Mouse (Mus musculus): Measurements from ENCODE around the gene Exph5. TPM values are rescaled to one million over a fixed set of nuclear protein-coding genes. Genes with fewer than 3 reads are reported as not detected.

Gene Exph5
- total and polyA plus RNA-seq, 3 experiments = 0.11 TPM; not detected in 2

GRCm38 (mm10) chr9:53378171-53378570 lies 76.7 kb downstream of the Exph5 start:
- Histone ChIP-seq H3K4me3 (ENCODE audit: low read depth, low read length) (no peak overlapping the region), H3K36me3 (replicated peaks) (no peaks in the 10 kb centered on the region), H3K27me3 (ENCODE audit: insufficient read depth, low read length) (0 out of 2 replicates have a peak, but pooled peaks cover 5% of the 10 kb centered on the region), H3K4me1 (ENCODE audit: insufficient read depth, low read depth, low read length) (no peaks in the 10 kb centered on the region), H3K9me3 (replicated peaks) (no peaks in the 10 kb centered on the region)
- no peak for TF ChIP-seq TAL1 (conservative IDR thresholded peaks at IDR 0.05; ENCODE audit: low read depth, low read length)
- TF ChIP-seq GATA2 (IDR thresholded peaks at IDR 0.05; ENCODE audit: borderline replicate concordance, low read depth, low read length) = no peak
- TF ChIP-seq GATA1 (IDR thresholded peaks at IDR 0.05; ENCODE audit: borderline replicate concordance, low read length) = no peak
- no peak for TF ChIP-seq POLR2AphosphoS5 (IDR thresholded peaks at IDR 0.05; ENCODE audit: insufficient replicate concordance, low read depth, low read length)
- no peak for TF ChIP-seq CTCF (IDR thresholded peaks at IDR 0.05; ENCODE audit: low read depth, low read length)
- DNase-seq (ENCODE audit: low spot score) = no peak
- ATAC-seq (ENCODE audit: extremely low read depth, insufficient number of reproducible peaks, low FRiP score, poor library complexity, severe bottlenecking) = no peak

GRCm38 (mm10) chr9:53380595-53380994 lies 79.1 kb downstream of the Exph5 start:
- Histone ChIP-seq H3K4me1 (ENCODE audit: insufficient read depth, low read depth, low read length) (no peaks in the 10 kb centered on the region; the same call in 1 of the 2 replicates), H3K4me3 (ENCODE audit: low read depth, low read length) (no peak overlapping the region), H3K9me3 (replicated peaks) (no peaks in the 10 kb centered on the region), H3K27me3 (ENCODE audit: insufficient read depth, low read length) (peaks cover 15% of the 10 kb centered on the region), H3K36me3 (replicated peaks) (no peaks in the 10 kb centered on the region)
- ATAC-seq (ENCODE audit: extremely low read depth, insufficient number of reproducible peaks, low FRiP score, poor library complexity, severe bottlenecking) (no peak), DNase-seq (ENCODE audit: low spot score) (no peak)
- TF ChIP-seq GATA2 (IDR thresholded peaks at IDR 0.05; ENCODE audit: borderline replicate concordance, low read depth, low read length) = no peak
- TF ChIP-seq CTCF (IDR thresholded peaks at IDR 0.05; ENCODE audit: low read depth, low read length) = no peak
- no peak for TF ChIP-seq POLR2AphosphoS5 (IDR thresholded peaks at IDR 0.05; ENCODE audit: insufficient replicate concordance, low read depth, low read length)
- TF ChIP-seq GATA1 (IDR thresholded peaks at IDR 0.05; ENCODE audit: borderline replicate concordance, low read length) = no peak
- no peak for TF ChIP-seq TAL1 (conservative IDR thresholded peaks at IDR 0.05; ENCODE audit: low read depth, low read length)

GRCm38 (mm10) chr9:53381113-53381615 lies 79.7 kb downstream of the Exph5 start:
- Histone ChIP-seq H3K27me3 (ENCODE audit: insufficient read depth, low read length) (peaks cover 10% of the 10 kb centered on the region), H3K36me3 (replicated peaks) (no peaks in the 10 kb centered on the region), H3K9me3 (replicated peaks) (no peaks in the 10 kb centered on the region), H3K4me3 (ENCODE audit: low read depth, low read length) (no peak overlapping the region), H3K4me1 (ENCODE audit: insufficient read depth, low read depth, low read length) (no peaks in the 10 kb centered on the region; the same call in 1 of the 2 replicates)
- TF ChIP-seq GATA1 (IDR thresholded peaks at IDR 0.05; ENCODE audit: borderline replicate concordance, low read length) (no peak), TAL1 (conservative IDR thresholded peaks at IDR 0.05; ENCODE audit: low read depth, low read length) (no peak), POLR2AphosphoS5 (IDR thresholded peaks at IDR 0.05; ENCODE audit: insufficient replicate concordance, low read depth, low read length) (no peak), CTCF (IDR thresholded peaks at IDR 0.05; ENCODE audit: low read depth, low read length) (no peak), GATA2 (IDR thresholded peaks at IDR 0.05; ENCODE audit: borderline replicate concordance, low read depth, low read length) (no peak)
- ATAC-seq (ENCODE audit: extremely low read depth, insufficient number of reproducible peaks, low FRiP score, poor library complexity, severe bottlenecking) (no peak), DNase-seq (ENCODE audit: low spot score) (no peak)

- no peak for DNase-seq (ENCODE audit: low spot score)
- no peak for TF ChIP-seq TAL1 (conservative IDR thresholded peaks at IDR 0.05; ENCODE audit: low read depth, low read length)
- no peak for TF ChIP-seq POLR2AphosphoS5 (IDR thresholded peaks at IDR 0.05; ENCODE audit: insufficient replicate concordance, low read depth, low read length)
- no peak for TF ChIP-seq GATA1 (IDR thresholded peaks at IDR 0.05; ENCODE audit: borderline replicate concordance, low read length)
- no peak for TF ChIP-seq GATA2 (IDR thresholded peaks at IDR 0.05; ENCODE audit: borderline replicate concordance, low read depth, low read length)
- TF ChIP-seq CTCF (IDR thresholded peaks at IDR 0.05; ENCODE audit: low read depth, low read length) = no peak
- Histone ChIP-seq H3K27me3 (ENCODE audit: insufficient read depth, low read length) (peaks cover 14% of the 10 kb centered on the region), H3K9me3 (replicated peaks) (no peaks in the 10 kb centered on the region), H3K36me3 (replicated peaks) (no peaks in the 10 kb centered on the region), H3K4me3 (ENCODE audit: low read depth, low read length) (no peak within 1 kb of the TSS), H3K4me1 (ENCODE audit: insufficient read depth, low read depth, low read length) (no peaks in the 10 kb centered on the region; the same call in 1 of the 2 replicates)
- ATAC-seq (ENCODE audit: extremely low read depth, insufficient number of reproducible peaks, low FRiP score, poor library complexity, severe bottlenecking) = no peak
Observed at GRCm38 (mm10) chr9:53383951-53384866, 82.7 kb downstream of the Exph5 start, which contains the start of gene Kdelc2. Gene Kdelc2, plus strand, starts transcription at chr9:53384025.

GRCm38 (mm10) chr9:53384873-53385272 lies 83.4 kb downstream of the Exph5 start:
- H3K4me3 ChIP-seq (ENCODE audit: low read depth, low read length) = no peak overlapping the region
- no peaks in the 10 kb centered on the region for H3K9me3 ChIP-seq (replicated peaks)
- H3K27me3 ChIP-seq (ENCODE audit: insufficient read depth, low read length) = peaks cover 14% of the 10 kb centered on the region
- no peak for TF ChIP-seq GATA2 (IDR thresholded peaks at IDR 0.05; ENCODE audit: borderline replicate concordance, low read depth, low read length)
- TF ChIP-seq POLR2AphosphoS5 (IDR thresholded peaks at IDR 0.05; ENCODE audit: insufficient replicate concordance, low read depth, low read length) = no peak
- no peak for TF ChIP-seq GATA1 (IDR thresholded peaks at IDR 0.05; ENCODE audit: borderline replicate concordance, low read length)
- TF ChIP-seq TAL1 (conservative IDR thresholded peaks at IDR 0.05; ENCODE audit: low read depth, low read length) = no peak
- TF ChIP-seq CTCF (IDR thresholded peaks at IDR 0.05; ENCODE audit: low read depth, low read length) = no peak
- ATAC-seq (ENCODE audit: extremely low read depth, insufficient number of reproducible peaks, low FRiP score, poor library complexity, severe bottlenecking) (no peak), DNase-seq (ENCODE audit: low spot score) (no peak)
- no peaks in the 10 kb centered on the region for H3K36me3 ChIP-seq (replicated peaks)
- no peaks in the 10 kb centered on the region; the same call in 1 of the 2 replicates for H3K4me1 ChIP-seq (ENCODE audit: insufficient read depth, low read depth, low read length)

- DNase-seq (ENCODE audit: low spot score) = no peak
- H3K27me3 ChIP-seq (ENCODE audit: insufficient read depth, low read length) = peaks cover 14% of the 10 kb centered on the region
- no peak for ATAC-seq (ENCODE audit: extremely low read depth, insufficient number of reproducible peaks, low FRiP score, poor library complexity, severe bottlenecking)
- no peak for TF ChIP-seq GATA2 (IDR thresholded peaks at IDR 0.05; ENCODE audit: borderline replicate concordance, low read depth, low read length)
- no peak for TF ChIP-seq POLR2AphosphoS5 (IDR thresholded peaks at IDR 0.05; ENCODE audit: insufficient replicate concordance, low read depth, low read length)
- no peak for TF ChIP-seq GATA1 (IDR thresholded peaks at IDR 0.05; ENCODE audit: borderline replicate concordance, low read length)
- no peak for TF ChIP-seq CTCF (IDR thresholded peaks at IDR 0.05; ENCODE audit: low read depth, low read length)
- TF ChIP-seq TAL1 (conservative IDR thresholded peaks at IDR 0.05; ENCODE audit: low read depth, low read length) = no peak
- no peaks in the 10 kb centered on the region for H3K9me3 ChIP-seq (replicated peaks)
- H3K36me3 ChIP-seq (replicated peaks) = no peaks in the 10 kb centered on the region
- H3K4me1 ChIP-seq (ENCODE audit: insufficient read depth, low read depth, low read length) = no peaks in the 10 kb centered on the region; the same call in 1 of the 2 replicates
- H3K4me3 ChIP-seq (ENCODE audit: low read depth, low read length) = no peak overlapping the region
Observed at GRCm38 (mm10) chr9:53387431-53387830, 86.0 kb downstream of the Exph5 start.
